Mouse (Mus musculus): ENCODE data around the gene Slc10a4.
"Not testable (repeated sequence)": the region's sequence is repeated elsewhere in the genome, so short reads cannot be mapped to it uniquely, and the experiment has no call there.

Slc10a4 gene

GRCm38 (mm10) chr5:73006784-73007581 lies at the start of gene Slc10a4:
Gene Slc10a4, plus strand, starts transcription at chr5:73006883.
- DNase-seq: no peak

- DNase-seq: no peak
Measured at GRCm38 (mm10) chr5:72957281-72957680, 49.4 kb upstream of the Slc10a4 start.

GRCm38 (mm10) chr5:72960096-72960495 lies 46.6 kb upstream of the Slc10a4 start:
- DNase-seq: no peak

GRCm38 (mm10) chr5:72965706-72966105 lies 41.0 kb upstream of the Slc10a4 start:
- DNase-seq: no peak

GRCm38 (mm10) chr5:72972435-72972834 lies 34.2 kb upstream of the Slc10a4 start:
- no peak for DNase-seq

- no peak for DNase-seq
Measured at GRCm38 (mm10) chr5:72972934-72973333, 33.7 kb upstream of the Slc10a4 start.

GRCm38 (mm10) chr5:72974602-72975001 lies 32.1 kb upstream of the Slc10a4 start, which contains the start of gene Gm10135:
Gene Gm10135, minus strand, starts transcription at chr5:72974702.
- no peak for DNase-seq

GRCm38 (mm10) chr5:72975996-72976395 lies 30.7 kb upstream of the Slc10a4 start:
- no peak for DNase-seq

- DNase-seq: no peak
Measured at GRCm38 (mm10) chr5:72976539-72976938, 30.1 kb upstream of the Slc10a4 start.

- no peak for DNase-seq
Measured at GRCm38 (mm10) chr5:72984091-72984490, 22.6 kb upstream of the Slc10a4 start.

- DNase-seq: no peak
Measured at GRCm38 (mm10) chr5:72987786-72988185, 18.9 kb upstream of the Slc10a4 start.

- DNase-seq: no peak
Measured at GRCm38 (mm10) chr5:72989756-72990155, 16.9 kb upstream of the Slc10a4 start.

GRCm38 (mm10) chr5:72992474-72992873 lies 14.2 kb upstream of the Slc10a4 start:
- DNase-seq: no peak

- no peak for DNase-seq
Measured at GRCm38 (mm10) chr5:72994424-72994823, 12.3 kb upstream of the Slc10a4 start.

GRCm38 (mm10) chr5:72994928-72995327 lies 11.8 kb upstream of the Slc10a4 start:
- DNase-seq: no peak

GRCm38 (mm10) chr5:72995379-72995778 lies 11.3 kb upstream of the Slc10a4 start:
- DNase-seq: no peak

- DNase-seq: not testable (repeated sequence)
Measured at GRCm38 (mm10) chr5:72998546-72998945, 8.1 kb upstream of the Slc10a4 start.

GRCm38 (mm10) chr5:73004046-73004445 lies 2.6 kb upstream of the Slc10a4 start:
- DNase-seq: no peak

GRCm38 (mm10) chr5:73007582-73007959 lies 888 bp downstream of the Slc10a4 start:
- DNase-seq: no peak

- peak in 1 of 2 experiments; percentile 17 for DNase-seq
Measured at GRCm38 (mm10) chr5:73008230-73008629, 1.5 kb downstream of the Slc10a4 start.

GRCm38 (mm10) chr5:73011806-73012205 lies 5.1 kb downstream of the Slc10a4 start:
- not testable (repeated sequence) for DNase-seq

- DNase-seq: not testable (repeated sequence)
Measured at GRCm38 (mm10) chr5:73012884-73013610, 6.4 kb downstream of the Slc10a4 start.

GRCm38 (mm10) chr5:73013611-73014287 lies 7.1 kb downstream of the Slc10a4 start:
- not testable (repeated sequence) for DNase-seq

Data from kidney, adult 8-10 months (tissue).